In the genomic region with DNA sequence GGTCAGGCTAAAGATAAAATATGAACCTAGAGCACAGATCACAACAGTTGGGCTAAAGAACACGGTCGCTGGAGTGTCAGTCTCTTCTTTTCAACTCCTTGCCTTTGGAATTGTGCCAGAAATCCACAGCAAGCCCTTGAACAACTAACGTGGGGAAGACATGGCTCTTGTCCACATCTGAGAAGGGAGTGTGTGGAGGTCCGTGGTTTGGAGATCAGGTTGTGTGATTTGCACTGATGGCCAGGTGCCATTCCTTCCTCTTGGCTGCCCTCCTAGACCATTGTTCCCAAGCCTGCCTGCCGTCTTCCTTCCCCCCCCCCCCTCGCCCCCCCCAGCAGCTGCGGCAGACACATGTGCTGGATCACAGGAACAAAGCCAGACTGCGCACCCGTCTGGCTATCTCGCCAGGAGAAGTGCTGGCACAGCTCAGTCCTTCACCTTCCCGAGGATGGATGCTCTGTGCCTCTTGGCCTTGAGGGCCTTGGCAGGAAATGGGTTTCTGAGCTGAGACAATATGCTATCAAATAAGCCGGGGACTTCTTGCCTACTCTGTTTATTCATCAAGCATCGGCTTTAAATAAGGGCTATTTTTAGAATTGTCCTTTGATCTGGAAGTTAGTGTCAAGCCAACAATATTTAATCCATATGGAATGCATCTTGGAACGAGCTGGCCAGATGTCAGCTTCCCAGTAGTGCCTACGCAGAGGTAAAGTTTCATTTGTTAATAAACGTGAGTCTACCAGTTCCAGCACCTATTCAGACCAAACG, we compare ENCODE assay signal across 9 mouse cellular contexts.
DNase-seq lines count a peak whose midpoint lies in the region; ATAC-seq and TF ChIP-seq lines count a peak whose summit lies in the region.
"Had no signal": no experiment of that assay in that cellular context is flagged by ENCODE, and none has a peak within 500 bp of the region (broad histone marks: within the 10 kb centered on the region; RNA-seq: fewer than 3 reads in every experiment).

No protein-coding gene starts in this region.

- no peak overlapping the region for H3ac ChIP-seq in myocyte (ENCODE audit: control insufficient read depth, insufficient read length)

- H3K27me3 ChIP-seq in embryonic facial prominence, embryonic 11.5 days (ENCODE audit: control insufficient read depth, insufficient read depth, low read length): no peaks in the 10 kb centered on the region
- no peaks in the 10 kb centered on the region for H3K27me3 ChIP-seq in heart, embryonic 15.5 days
- H3K27me3 ChIP-seq in myocyte (ENCODE audit: control insufficient read depth, insufficient read depth, insufficient read length): no peaks in the 10 kb centered on the region
- H3K27me3 ChIP-seq: liver, embryonic 13.5 days had no signal

- no peaks in the 10 kb centered on the region for H3K79me2 ChIP-seq in myocyte (ENCODE audit: control insufficient read depth, insufficient read depth)

- peaks cover 37% of the 10 kb centered on the region for H3K4me1 ChIP-seq in brown adipose tissue, adult 24 weeks (ENCODE audit: control insufficient read depth, insufficient read depth, insufficient read length, low read length)
- H3K4me1 ChIP-seq in embryonic facial prominence, embryonic 11.5 days (ENCODE audit: control insufficient read depth, insufficient read depth, low read length): no peaks in the 10 kb centered on the region
- H3K4me1 ChIP-seq in heart, embryonic 15.5 days (replicated peaks): peaks cover 23% of the 10 kb centered on the region
- H3K4me1 ChIP-seq: liver, embryonic 13.5 days had no signal

- H3K4me2 ChIP-seq in embryonic facial prominence, embryonic 11.5 days (ENCODE audit: low read depth, low read length): no peak overlapping the region
- peak overlapping the region; percentile 33 for H3K4me2 ChIP-seq in heart, embryonic 15.5 days
- H3K4me2 ChIP-seq in myocyte (ENCODE audit: low read depth): no peak overlapping the region
- H3K4me2 ChIP-seq: liver, embryonic 13.5 days had no signal

- no peaks in the 10 kb centered on the region for H3K9me3 ChIP-seq in embryonic facial prominence, embryonic 11.5 days (replicated peaks; ENCODE audit: control insufficient read depth, low read length)
- no peaks in the 10 kb centered on the region for H3K9me3 ChIP-seq in heart, embryonic 15.5 days (replicated peaks)
- H3K9me3 ChIP-seq: liver, embryonic 13.5 days had no signal

- H3K36me3 ChIP-seq in embryonic facial prominence, embryonic 11.5 days (replicated peaks; ENCODE audit: control insufficient read depth, insufficient read depth, low read depth, low read length): no peaks in the 10 kb centered on the region
- H3K36me3 ChIP-seq in heart, embryonic 15.5 days: no peaks in the 10 kb centered on the region
- H3K36me3 ChIP-seq in myocyte (ENCODE audit: control insufficient read depth, insufficient read depth): no peaks in the 10 kb centered on the region

- peak overlapping the region; percentile 99 for H3K27ac ChIP-seq in brown adipose tissue, adult 24 weeks (replicated peaks; ENCODE audit: low read depth, low read length)
- H3K27ac ChIP-seq in embryonic facial prominence, embryonic 11.5 days (replicated peaks; ENCODE audit: low read depth, low read length): no peak overlapping the region
- H3K27ac ChIP-seq in heart, embryonic 15.5 days: peak overlapping the region; percentile 58
- H3K27ac ChIP-seq: liver, embryonic 13.5 days had no signal

- H3K9ac ChIP-seq in embryonic facial prominence, embryonic 11.5 days (replicated peaks; ENCODE audit: low read length): no peak overlapping the region
- 0 out of 2 replicates have a peak overlapping the region, but pooled peaks have one; percentile 1 for H3K9ac ChIP-seq in heart, embryonic 15.5 days
- H3K9ac ChIP-seq: liver, embryonic 13.5 days had no signal

- ATAC-seq in embryonic facial prominence, embryonic 11.5 days (replicated peaks; ENCODE audit: insufficient number of reproducible peaks, low FRiP score, low TSS enrichment, low read depth): peak; percentile 49; the same call in 1 of the 2 replicates
- peak; percentile 76 for ATAC-seq in heart, embryonic 15.5 days (replicated peaks; ENCODE audit: insufficient number of reproducible peaks, insufficient read depth, low FRiP score, low read depth)
- ATAC-seq in activated CD4-positive, CD25-positive, alpha-beta regulatory T cell, adult 4 months: no peak

- WGBS in embryonic facial prominence, embryonic 11.5 days: 51% methylated on average over 16 of the region's 17 CpGs
- 17% methylated on average over 16 of the region's 17 CpGs for WGBS in heart, embryonic 15.5 days

- peak; percentile 22 for DNase-seq in embryonic facial prominence, embryonic 11.5 days (ENCODE audit: low spot score)
- DNase-seq in kidney, postnatal 25 days: peak; percentile 75 to 89
- DNase-seq in layer of hippocampus, adult 9-11 months: no peak
- no peak for DNase-seq in left cerebral cortex, postnatal 14 days (ENCODE audit: low spot score in 2 of 2)
- DNase-seq: liver, embryonic 13.5 days had no signal

- H3K4me3 ChIP-seq in brown adipose tissue, adult 24 weeks (ENCODE audit: insufficient read depth, low read depth, low read length): no peak overlapping the region
- no peak overlapping the region for H3K4me3 ChIP-seq in embryonic facial prominence, embryonic 11.5 days (ENCODE audit: low read depth, low read length)
- no peak overlapping the region for H3K4me3 ChIP-seq in heart, embryonic 15.5 days
- H3K4me3 ChIP-seq in myocyte: no peak overlapping the region
- H3K4me3 ChIP-seq: liver, embryonic 13.5 days had no signal

- TF ChIP-seq POLR2A in myocyte (IDR thresholded peaks at IDR 0.05; ENCODE audit: insufficient read length, low read depth): no peak

- intact Hi-C loops in left cerebral cortex, postnatal 14 days (cut with DNase I): no loop called here

TF ChIP-seq in myocyte, 11 proteins besides CTCF, POLR2A, EP300 and RAD21:
- no peak for TF ChIP-seq USF1 (IDR thresholded peaks at IDR 0.05; ENCODE audit: low read depth)
- TF ChIP-seq MYOG (IDR thresholded peaks at IDR 0.05; ENCODE audit: control insufficient read depth in 1 of 3, insufficient read depth in 1 of 3, insufficient read length in 2 of 3, low read depth in 2 of 3): peak in 2 of 3 experiments; percentile 79 to 81
- TF ChIP-seq TCF3 (IDR thresholded peaks at IDR 0.05; ENCODE audit: insufficient read length, low read depth): peak; percentile 23
- TF ChIP-seq E2F4 (IDR thresholded peaks at IDR 0.05; ENCODE audit: insufficient read depth): no peak
- TF ChIP-seq CEBPB (IDR thresholded peaks at IDR 0.05; ENCODE audit: insufficient read depth, poor library complexity, severe bottlenecking): no peak
- TF ChIP-seq TCF12 (IDR thresholded peaks at IDR 0.05; ENCODE audit: insufficient read depth, poor library complexity, severe bottlenecking): no peak
- TF ChIP-seq POLR2AphosphoS2 (IDR thresholded peaks at IDR 0.05; ENCODE audit: insufficient read length, low read depth): no peak
- no peak for TF ChIP-seq MAX (IDR thresholded peaks at IDR 0.05; ENCODE audit: low read depth)
- peak in 2 of 3 experiments; percentile 27 to 65 for TF ChIP-seq MYOD1 (IDR thresholded peaks at IDR 0.05; ENCODE audit: control insufficient read depth in 1 of 3, insufficient read length in 2 of 3, low read depth in 2 of 3)

Comparison
In these comparisons a context has a peak if more than half of its experiments do, and no peak if none do; other contexts are left out.
1. DNase-seq: peak in embryonic facial prominence, embryonic 11.5 days (single experiment) and kidney, postnatal 25 days (2 of 2); none in layer of hippocampus, adult 9-11 months (single experiment) and left cerebral cortex, postnatal 14 days (0 of 2).